Mouse (Mus musculus): ENCODE data around the gene Hist1h4j.
"Not testable (repeated sequence)": the region's sequence is repeated elsewhere in the genome, so short reads cannot be mapped to it uniquely, and the experiment has no call there.

Gene Hist1h4j

GRCm38 (mm10) chr13:21734906-21735767 lies at the start of gene Hist1h4j:
Gene Hist1h4j, plus strand, starts transcription at chr13:21735064.
- not testable (repeated sequence) for DNase-seq (ENCODE audit: extremely low read depth, low read depth, low spot score)

- DNase-seq (ENCODE audit: extremely low read depth, low read depth, low spot score): no peak
Measured at GRCm38 (mm10) chr13:21697811-21698210, 37.1 kb upstream of the Hist1h4j start, which contains the start of gene Olfr1359. Gene Olfr1359, plus strand, starts transcription at chr13:21698111.

DNA sequence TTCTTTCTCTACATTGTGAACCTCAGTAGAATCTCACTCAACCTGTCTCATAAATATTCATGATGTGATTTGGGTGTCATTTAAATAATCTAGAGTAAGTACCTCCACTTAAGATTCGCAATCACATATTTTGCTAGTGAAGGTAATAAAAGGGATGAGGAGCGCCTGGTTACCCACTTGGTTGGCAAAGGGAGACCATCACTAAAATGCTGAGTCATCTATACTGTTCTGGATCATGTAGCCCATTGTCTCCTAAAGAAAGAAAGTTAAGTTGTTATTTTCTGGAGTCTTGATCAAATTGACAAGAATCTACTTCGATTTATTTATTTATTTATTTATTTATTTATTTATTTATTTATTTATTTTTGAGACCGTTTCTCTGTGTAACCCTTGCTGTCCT lies 28.2 kb upstream of the Hist1h4j start:
- DNase-seq (ENCODE audit: extremely low read depth, low read depth, low spot score): no peak

DNA sequence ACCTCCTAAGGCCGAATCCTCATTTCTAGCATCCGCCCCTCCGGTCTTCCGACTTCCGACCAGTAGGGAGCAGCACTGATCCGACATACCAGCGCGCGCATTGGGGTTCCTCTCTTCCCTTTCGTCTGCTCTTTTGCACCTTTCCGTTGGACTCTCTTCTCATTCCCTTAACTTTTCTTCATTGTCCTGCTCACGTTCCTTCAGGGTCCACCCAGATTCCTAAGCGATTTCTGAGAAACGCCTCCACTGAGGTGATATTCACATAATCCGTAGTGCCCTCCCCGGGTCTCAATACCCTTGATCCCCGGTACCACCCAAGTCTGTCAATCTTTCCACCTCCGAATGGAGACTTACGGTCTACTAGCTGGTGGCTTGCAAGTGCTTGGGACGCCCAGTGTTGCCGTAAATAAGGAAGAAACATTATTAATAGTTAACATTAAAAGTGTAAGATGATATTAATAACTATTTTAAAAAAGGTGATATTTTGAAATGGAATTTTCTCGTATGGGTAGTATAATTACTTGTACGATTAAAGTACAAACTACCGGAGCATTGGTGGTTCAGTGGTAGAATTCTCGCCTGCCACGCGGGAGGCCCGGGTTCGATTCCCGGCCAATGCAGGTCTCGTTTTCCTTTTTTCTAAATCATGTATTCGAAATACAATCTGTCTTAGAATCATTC lies 24.7 kb upstream of the Hist1h4j start:
- no peak for DNase-seq (ENCODE audit: extremely low read depth, low read depth, low spot score)

DNA sequence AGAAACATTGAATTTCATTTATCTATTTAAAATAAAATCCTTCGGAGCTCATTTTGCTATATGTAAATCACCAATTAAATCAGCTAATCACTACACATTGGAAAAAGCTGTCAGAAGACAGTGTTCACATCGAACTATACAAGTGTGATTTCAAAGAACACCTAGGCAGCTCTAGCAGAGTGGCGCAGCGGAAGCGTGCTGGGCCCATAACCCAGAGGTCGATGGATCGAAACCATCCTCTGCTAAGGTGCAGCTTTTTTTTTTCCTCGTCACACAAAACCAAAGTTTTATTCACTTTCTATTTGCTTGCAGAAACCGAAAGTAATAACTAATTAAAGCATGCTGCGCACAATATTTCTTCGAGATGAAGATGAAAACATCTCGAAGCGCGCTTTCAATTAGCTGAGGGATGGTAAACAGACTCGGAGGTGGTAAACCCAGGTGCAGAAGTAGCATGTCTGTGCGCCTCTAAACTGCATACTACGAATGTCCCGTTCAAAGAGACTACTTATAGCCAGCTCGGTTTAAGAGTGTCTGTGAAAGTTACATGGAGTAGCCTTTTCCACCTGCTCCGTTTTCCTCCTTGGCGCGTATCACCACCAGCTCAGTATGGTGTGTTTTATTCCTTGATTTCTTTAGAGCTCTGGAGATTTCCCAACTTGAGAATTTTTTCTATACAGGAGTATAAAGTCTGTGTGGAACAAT lies 23.9 kb upstream of the Hist1h4j start:
- DNase-seq (ENCODE audit: extremely low read depth, low read depth, low spot score): no peak

- no peak for DNase-seq (ENCODE audit: extremely low read depth, low read depth, low spot score)
Measured at GRCm38 (mm10) chr13:21711698-21712097, 23.2 kb upstream of the Hist1h4j start.

DNA sequence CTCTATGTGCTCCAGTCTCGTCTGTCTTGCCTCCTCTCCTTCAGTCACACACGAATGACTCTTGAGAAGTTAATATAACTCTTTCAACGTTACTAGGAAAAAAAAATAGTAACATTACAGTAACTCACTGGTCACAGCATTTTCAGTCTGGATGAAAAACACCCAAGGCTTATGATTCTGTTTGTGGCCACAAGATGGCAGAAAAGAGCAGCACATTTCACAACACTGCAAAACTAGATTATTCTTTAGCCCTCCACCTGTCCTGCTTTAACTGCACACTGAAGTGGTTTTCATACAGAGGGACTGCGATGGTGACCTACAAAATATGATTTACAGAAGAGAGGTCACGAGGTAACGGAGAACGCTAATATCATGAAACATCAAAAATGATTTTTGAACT lies 20.1 kb upstream of the Hist1h4j start:
- DNase-seq (ENCODE audit: extremely low read depth, low read depth, low spot score): no peak

DNA sequence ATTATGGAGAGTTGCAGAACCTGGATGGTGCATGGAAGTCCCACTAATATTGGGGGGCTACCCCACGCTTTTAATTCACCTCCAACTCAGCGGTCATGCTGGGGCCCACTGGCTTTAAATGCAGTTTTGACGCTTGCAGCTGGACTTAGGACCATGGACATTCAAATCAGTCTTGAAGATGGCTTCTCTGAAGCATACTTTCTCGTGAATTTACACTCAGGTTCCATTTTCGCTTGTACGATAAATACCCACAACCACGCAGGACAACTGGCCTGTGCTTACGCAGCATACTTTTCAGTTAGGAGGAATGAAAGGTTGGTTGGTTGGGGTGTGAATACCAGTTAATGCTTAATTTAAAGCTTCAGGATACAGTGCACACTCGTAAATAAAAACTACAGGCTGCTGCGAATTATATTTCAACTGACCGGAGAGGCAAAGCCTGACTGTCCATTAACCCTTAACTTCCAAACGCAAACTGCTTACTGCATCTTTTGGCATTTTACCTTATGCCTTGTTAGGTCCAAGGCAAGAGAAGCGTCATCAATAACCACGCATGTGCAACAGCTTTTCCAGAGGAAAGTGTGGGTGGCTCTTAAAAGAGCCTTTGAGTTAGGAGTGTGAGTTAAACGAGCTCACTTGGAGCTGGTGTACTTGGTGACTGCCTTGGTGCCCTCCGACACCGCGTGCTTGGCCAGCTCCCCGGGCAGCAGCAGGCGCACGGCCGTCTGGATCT lies 19.6 kb upstream of the Hist1h4j start:
- no peak for DNase-seq (ENCODE audit: extremely low read depth, low read depth, low spot score)

DNA sequence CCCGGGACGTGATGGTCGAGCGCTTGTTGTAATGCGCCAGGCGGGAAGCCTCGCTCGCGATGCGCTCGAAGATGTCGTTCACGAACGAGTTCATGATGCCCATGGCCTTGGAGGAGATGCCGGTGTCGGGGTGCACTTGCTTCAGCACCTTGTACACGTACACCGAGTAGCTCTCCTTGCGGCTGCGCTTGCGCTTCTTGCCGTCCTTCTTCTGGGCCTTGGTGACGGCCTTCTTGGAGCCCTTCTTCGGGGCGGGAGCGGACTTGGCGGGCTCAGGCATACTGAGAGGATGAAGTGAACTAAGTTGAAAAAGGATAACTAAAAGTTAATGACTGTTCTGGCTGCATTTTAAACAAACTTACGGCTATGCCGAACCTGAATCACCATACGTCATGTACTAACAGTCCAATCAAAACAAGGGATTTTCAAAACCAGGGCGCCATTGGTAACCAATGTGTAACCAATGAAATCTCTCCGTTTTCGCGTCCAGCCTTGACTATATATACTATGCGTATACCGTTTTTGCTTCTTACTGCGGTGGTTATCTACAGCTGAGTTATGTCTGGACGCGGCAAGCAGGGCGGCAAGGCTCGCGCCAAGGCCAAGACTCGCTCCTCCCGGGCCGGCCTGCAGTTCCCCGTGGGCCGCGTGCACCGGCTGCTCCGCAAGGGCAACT lies 18.9 kb upstream of the Hist1h4j start, which contains the start of the genes Hist1h2bl and Hist1h2ai:
Gene Hist1h2bl, minus strand, starts transcription at position 280 of the 676 bp plus-strand sequence.
Gene Hist1h2ai, plus strand, starts transcription at position 559 of the 676 bp plus-strand sequence.
- DNase-seq (ENCODE audit: extremely low read depth, low read depth, low spot score): peak; percentile 76

GRCm38 (mm10) chr13:21716540-21717391 lies 18.1 kb upstream of the Hist1h4j start:
- DNase-seq (ENCODE audit: extremely low read depth, low read depth, low spot score): not testable (repeated sequence)

GRCm38 (mm10) chr13:21717397-21718357 lies 17.2 kb upstream of the Hist1h4j start, which contains the start of gene Hist1h3h:
Gene Hist1h3h, plus strand, starts transcription at chr13:21717659.
- not testable (repeated sequence) for DNase-seq (ENCODE audit: extremely low read depth, low read depth, low spot score)

DNA sequence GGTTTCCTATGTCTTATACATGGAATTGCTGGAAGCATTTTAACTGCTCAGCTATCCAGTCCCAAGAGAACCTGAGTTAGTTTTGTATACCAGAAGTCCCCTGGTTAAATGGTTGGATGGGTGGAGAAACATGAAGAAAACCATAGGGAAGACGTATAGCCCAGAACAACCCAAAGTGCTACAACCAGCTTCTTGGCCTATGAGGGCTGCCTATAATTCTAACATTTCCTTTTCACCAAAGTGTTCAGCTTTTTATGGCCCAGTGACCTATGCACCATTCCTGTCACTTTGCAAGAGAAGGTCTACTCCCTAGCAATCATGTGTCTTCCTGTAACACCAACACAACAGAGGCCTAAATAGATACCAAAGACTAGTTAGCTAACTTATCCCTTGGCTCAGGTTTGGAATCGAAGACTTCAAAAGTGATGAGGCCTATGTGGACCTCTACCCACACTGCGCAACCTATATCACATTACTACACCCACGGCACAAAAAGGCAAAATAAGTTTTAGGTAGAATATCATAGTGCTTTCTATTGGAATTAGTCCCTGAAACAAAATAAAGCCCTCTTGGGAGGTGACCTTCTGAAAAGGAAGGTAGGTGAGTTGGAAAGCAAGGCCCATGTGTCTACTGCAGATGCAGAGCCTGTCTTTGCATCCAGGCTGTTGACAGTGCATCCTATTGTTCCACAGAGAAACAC lies 16.3 kb upstream of the Hist1h4j start:
- DNase-seq (ENCODE audit: extremely low read depth, low read depth, low spot score): no peak

- DNase-seq (ENCODE audit: extremely low read depth, low read depth, low spot score): not testable (repeated sequence)
Measured at GRCm38 (mm10) chr13:21721107-21721756, 13.6 kb upstream of the Hist1h4j start.

DNA sequence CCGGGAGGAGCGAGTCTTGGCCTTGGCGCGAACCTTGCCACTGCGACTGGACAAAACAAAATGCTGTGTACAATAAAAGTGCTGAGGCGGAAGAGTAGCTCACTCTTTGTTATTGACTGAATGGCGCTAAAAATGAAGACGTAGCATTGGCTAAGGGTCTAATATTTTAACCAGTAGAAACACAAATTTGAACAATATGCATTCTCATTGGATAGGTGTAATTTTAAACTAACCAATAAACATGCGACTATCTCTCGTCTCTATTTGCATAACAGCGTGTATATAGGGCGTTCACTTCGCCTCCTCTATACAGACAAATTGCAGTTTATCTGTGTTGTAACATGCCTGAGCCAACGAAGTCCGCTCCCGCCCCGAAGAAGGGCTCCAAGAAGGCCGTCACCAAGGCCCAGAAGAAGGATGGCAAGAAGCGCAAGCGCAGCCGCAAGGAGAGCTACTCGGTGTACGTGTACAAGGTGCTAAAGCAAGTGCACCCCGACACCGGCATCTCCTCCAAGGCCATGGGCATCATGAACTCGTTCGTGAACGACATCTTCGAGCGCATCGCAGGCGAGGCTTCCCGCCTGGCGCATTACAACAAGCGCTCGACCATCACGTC lies 13.0 kb upstream of the Hist1h4j start, which contains the start of gene Hist1h2bm:
Gene Hist1h2bm, plus strand, starts transcription at position 288 of the 616 bp plus-strand sequence.
- peak; percentile 86 for DNase-seq (ENCODE audit: extremely low read depth, low read depth, low spot score)

DNA sequence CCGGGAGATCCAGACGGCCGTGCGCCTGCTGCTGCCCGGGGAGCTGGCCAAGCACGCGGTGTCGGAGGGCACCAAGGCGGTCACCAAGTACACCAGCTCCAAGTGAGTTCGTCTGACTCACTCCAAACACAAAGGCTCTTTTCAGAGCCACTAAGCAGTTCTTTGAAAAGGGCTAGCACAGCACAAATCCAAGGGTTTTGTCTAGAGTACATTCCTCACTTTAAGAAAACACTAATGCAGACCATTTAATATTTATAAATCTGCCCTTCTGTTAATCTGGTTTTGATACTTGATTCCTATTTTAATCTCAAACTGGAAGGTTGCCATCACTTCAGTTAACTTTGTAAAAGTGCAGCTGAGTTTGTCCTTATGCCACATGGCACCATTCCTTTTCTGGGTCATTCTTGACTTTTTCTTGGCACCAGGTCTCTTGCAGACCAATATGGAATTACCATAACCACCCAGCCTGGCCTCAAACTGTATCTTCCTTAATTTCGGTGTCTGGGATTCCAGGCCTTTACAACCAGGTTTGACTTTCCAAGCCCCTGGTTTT lies 12.4 kb upstream of the Hist1h4j start:
- DNase-seq (ENCODE audit: extremely low read depth, low read depth, low spot score): no peak
